ENCODE assay signal across 8 mouse cellular contexts in genomic region chr5:110652719-110653648, GRCm38 (mm10). TPM values are rescaled to one million over a fixed set of nuclear protein-coding genes. Genes with fewer than 3 reads are reported as not detected.
DNase-seq lines count a peak whose midpoint lies in the region; ATAC-seq lines count a peak whose summit lies in the region.

Noc4l (minus strand) TSS chr5:110653417.
Ddx51 (plus strand) TSS chr5:110653451.

- H3K27ac ChIP-seq in hindbrain, embryonic 15.5 days (replicated peaks), result peak within 1 kb of the TSS; percentile 56; the same call in 1 of the 2 replicates

- no peaks in the 10 kb centered on the region for H3K9me3 ChIP-seq in hindbrain, embryonic 15.5 days

- H3K4me2 ChIP-seq in hindbrain, embryonic 15.5 days, result peak within 1 kb of the TSS; percentile 96

- H3K4me1 ChIP-seq in hindbrain, embryonic 15.5 days (replicated peaks), result peaks cover 20% of the 10 kb centered on the region

- peaks cover 68% of the 10 kb centered on the region for H3K36me3 ChIP-seq in hindbrain, embryonic 15.5 days

- H3K27me3 ChIP-seq in hindbrain, embryonic 15.5 days, result no peaks in the 10 kb centered on the region

- 1% methylated on average over 91 of the region's 91 CpGs for WGBS in hindbrain, embryonic 15.5 days

- H3K4me3 ChIP-seq in hindbrain, embryonic 15.5 days, result peak within 1 kb of the TSS; percentile 97

- peak; percentile 87 for ATAC-seq in hindbrain, embryonic 15.5 days (ENCODE audit: low FRiP score, low read depth)

- DNase-seq in T-cell, adult 2 months (ENCODE audit: low spot score), result peak; percentile 93
- peak; percentile 96 to 97 for DNase-seq in cerebellum, postnatal 36 days
- DNase-seq in frontal cortex, postnatal 36 days (ENCODE audit: low spot score in 2 of 2), result peak; percentile 93 to 96
- peak; percentile 89 for DNase-seq in left cerebral cortex, adult 11 months (ENCODE audit: low spot score)
- peak; percentile 96 for DNase-seq in lung, postnatal 4 days
- DNase-seq in retina, postnatal 7 days (ENCODE audit: low read depth, low spot score), result peak; percentile 95
- DNase-seq in urinary bladder, adult 2 months (ENCODE audit: low spot score), result peak; percentile 94

- H3K9ac ChIP-seq in hindbrain, embryonic 15.5 days, result peak within 1 kb of the TSS; percentile 75

RNA-seq across cellular contexts. Expression of gene Noc4l, which starts in this region (rescaled TPM):
- polyA plus RNA-seq in hindbrain, embryonic 15.5 days (2015; fragmentation: Nextera tagmentation; extraction: Ambion mirVana), result 42.7 and 46.1 TPM in 2 replicates
- polyA plus RNA-seq in urinary bladder, adult 2 months (2012; rRNA removed), result 26.8 and 31.1 TPM in 2 replicates

RNA-seq across cellular contexts. Expression of gene Ddx51, which starts in this region (rescaled TPM):
- polyA plus RNA-seq in hindbrain, embryonic 15.5 days (2015; fragmentation: Nextera tagmentation; extraction: Ambion mirVana), result 18.7 and 19.3 TPM in 2 replicates
- polyA plus RNA-seq in urinary bladder, adult 2 months (2012; rRNA removed), result 15.7 and 16.7 TPM in 2 replicates

Comparison
In these comparisons a context has a peak if more than half of its experiments do, and no peak if none do; other contexts are left out.
1. Peak in every context shown above with its lines: DNase-seq, ATAC-seq, H3K4me3 ChIP-seq and H3K27ac ChIP-seq.